Mouse (Mus musculus): ENCODE results near the gene Scml4.

DNA sequence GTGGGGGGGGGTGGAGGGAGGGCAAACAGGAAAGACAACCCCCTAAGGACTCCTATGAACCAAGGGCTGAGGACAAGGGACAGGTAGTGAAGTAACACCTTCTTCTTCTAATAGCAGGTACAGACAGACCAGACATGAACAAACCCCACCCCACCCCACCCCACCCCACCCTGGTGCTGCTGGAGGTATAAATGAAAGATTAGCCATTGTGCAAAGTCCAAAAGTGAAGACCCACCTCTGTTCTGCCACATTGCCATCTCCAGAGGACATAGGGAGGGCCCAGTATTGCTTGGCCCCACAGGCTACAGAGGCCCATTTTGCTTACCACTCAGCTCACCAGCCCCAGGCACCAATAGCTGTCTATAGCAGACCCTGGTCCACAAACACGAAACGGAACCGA, 95.0 kb downstream of the Scml4 start:
- TF ChIP-seq POLR2A (IDR thresholded peaks at IDR 0.05; ENCODE audit: extremely low read depth, insufficient read depth, low read length) (no peak), CTCF (IDR thresholded peaks at IDR 0.05; ENCODE audit: extremely low read depth, insufficient read depth, low read length) (no peak)

Measured in cortical plate, adult 2 months (tissue).